Mouse (Mus musculus) myocyte (in vitro differentiated cells): ENCODE measurements around the gene Rgs6. TPM values are rescaled to one million over a fixed set of nuclear protein-coding genes. Genes with fewer than 3 reads are reported as not detected.

Source experiments
- H3K27me3 ChIP-seq: one replicate; pipeline ENCODE4 v1.6.1; 2011; ENCODE audit not compliant: control insufficient read depth, insufficient read depth, insufficient read length
- H3K36me3 ChIP-seq: one replicate; pipeline ENCODE4 v1.6.1; 2011; ENCODE audit not compliant: control insufficient read depth, insufficient read depth
- H3K4me2 ChIP-seq: one replicate; pipeline ENCODE4 v1.6.1; 2011; ENCODE audit warnings: low read depth, control low read depth
- H3K4me3 ChIP-seq: one replicate; pipeline ENCODE4 v1.5.1; 2011; ENCODE audit warnings: mild to moderate bottlenecking, control low read depth, moderate library complexity
- H3K79me2 ChIP-seq: one replicate; pipeline ENCODE4 v1.6.1; 2011; ENCODE audit not compliant: control insufficient read depth, insufficient read depth
- H3ac ChIP-seq: one replicate; pipeline ENCODE4 v1.6.1; 2011; ENCODE audit not compliant: control insufficient read depth, insufficient read length
- CEBPB ChIP-seq: IDR thresholded peaks from 2 replicates; pipeline ENCODE4 v1.6.1; 2011; ENCODE audit warnings: mild to moderate bottlenecking, moderate library complexity; ENCODE audit not compliant: poor library complexity, insufficient read depth, severe bottlenecking
- E2F4 ChIP-seq: IDR thresholded peaks from one replicate; pipeline ENCODE4 v1.6.1; 2011; ENCODE audit warnings: mild to moderate bottlenecking, control low read depth, moderate library complexity; ENCODE audit not compliant: insufficient read depth
- MAX ChIP-seq: IDR thresholded peaks from one replicate; pipeline ENCODE4 v1.6.1; 2011; ENCODE audit warnings: low read depth, mild to moderate bottlenecking, control low read depth
- MYOD1 ChIP-seq, 3 experiments: IDR thresholded peaks; one replicate each; pipeline ENCODE4 v1.6.1; 2011; ENCODE audit warnings: control low read depth in 2 of 3, low read depth in 2 of 3, mild to moderate bottlenecking in 2 of 3, moderate library complexity in 1 of 3; ENCODE audit not compliant: insufficient read length in 2 of 3, control insufficient read depth in 1 of 3
- MYOG ChIP-seq, 3 experiments: IDR thresholded peaks; one replicate each; pipeline ENCODE4 v1.6.1; 2011; ENCODE audit warnings: control low read depth in 2 of 3, low read depth in 2 of 3, mild to moderate bottlenecking in 2 of 3; ENCODE audit not compliant: insufficient read length in 2 of 3, control insufficient read depth in 1 of 3, insufficient read depth in 1 of 3
- POLR2A ChIP-seq: IDR thresholded peaks from one replicate; pipeline ENCODE4 v1.6.1; 2011; ENCODE audit warnings: low read depth, mild to moderate bottlenecking, control low read depth, moderate library complexity; ENCODE audit not compliant: insufficient read length
- POLR2AphosphoS2 ChIP-seq: IDR thresholded peaks from one replicate; pipeline ENCODE4 v1.6.1; 2011; ENCODE audit warnings: low read depth, control low read depth; ENCODE audit not compliant: insufficient read length
- REST ChIP-seq: IDR thresholded peaks from one replicate; pipeline ENCODE4 v1.6.1; 2011; ENCODE audit warnings: mild to moderate bottlenecking, control low read depth, moderate library complexity; ENCODE audit not compliant: insufficient read depth, insufficient read length
- SRF ChIP-seq: IDR thresholded peaks from one replicate; pipeline ENCODE4 v1.6.1; 2011; ENCODE audit warnings: low read depth; ENCODE audit not compliant: control insufficient read depth, insufficient read length
- TCF12 ChIP-seq: IDR thresholded peaks from one replicate; pipeline ENCODE4 v1.6.1; 2011; ENCODE audit warnings: mild to moderate bottlenecking, control low read depth; ENCODE audit not compliant: poor library complexity, insufficient read depth, severe bottlenecking
- TCF3 ChIP-seq: IDR thresholded peaks from one replicate; pipeline ENCODE4 v1.6.1; 2011; ENCODE audit warnings: low read depth, control low read depth; ENCODE audit not compliant: insufficient read length
- USF1 ChIP-seq: IDR thresholded peaks from one replicate; pipeline ENCODE4 v1.6.1; 2011; ENCODE audit warnings: low read depth, mild to moderate bottlenecking, control low read depth, moderate library complexity
- polyA plus RNA-seq: library from polyadenylated mRNA; unstranded; fragments of >200 nt; fragmentation: generic; extraction: Trizol; gene quantifications from one replicate; pipeline ENCODE4 v1.2.1, GENCODE M21; 2012; ENCODE audit warnings: missing spikeins

Gene Rgs6
- polyA plus RNA-seq, 1 experiment: not detected

- Histone ChIP-seq H3K36me3 (no peaks in the 10 kb centered on the region), H3ac (no peak overlapping the region), H3K4me3 (no peak overlapping the region), H3K27me3 (no peaks in the 10 kb centered on the region), H3K79me2 (no peaks in the 10 kb centered on the region), H3K4me2 (no peak overlapping the region)
- no peak for TF ChIP-seq SRF
- no peak for TF ChIP-seq POLR2AphosphoS2
- no peak for TF ChIP-seq MYOG (IDR thresholded peaks at IDR 0.05; ENCODE audit: control insufficient read depth in 1 of 3, insufficient read depth in 1 of 3, insufficient read length in 2 of 3, low read depth in 2 of 3)
- TF ChIP-seq E2F4: no peak
- TF ChIP-seq CEBPB: no peak
- TF ChIP-seq MYOD1 (IDR thresholded peaks at IDR 0.05; ENCODE audit: control insufficient read depth in 1 of 3, insufficient read length in 2 of 3, low read depth in 2 of 3): no peak
- no peak for TF ChIP-seq TCF12
- no peak for TF ChIP-seq REST
- TF ChIP-seq MAX: no peak
- no peak for TF ChIP-seq USF1
- no peak for TF ChIP-seq POLR2A
- no peak for TF ChIP-seq TCF3
Measured at GRCm38 (mm10) chr12:82710376-82710775, 122.3 kb downstream of the Rgs6 start.

DNA sequence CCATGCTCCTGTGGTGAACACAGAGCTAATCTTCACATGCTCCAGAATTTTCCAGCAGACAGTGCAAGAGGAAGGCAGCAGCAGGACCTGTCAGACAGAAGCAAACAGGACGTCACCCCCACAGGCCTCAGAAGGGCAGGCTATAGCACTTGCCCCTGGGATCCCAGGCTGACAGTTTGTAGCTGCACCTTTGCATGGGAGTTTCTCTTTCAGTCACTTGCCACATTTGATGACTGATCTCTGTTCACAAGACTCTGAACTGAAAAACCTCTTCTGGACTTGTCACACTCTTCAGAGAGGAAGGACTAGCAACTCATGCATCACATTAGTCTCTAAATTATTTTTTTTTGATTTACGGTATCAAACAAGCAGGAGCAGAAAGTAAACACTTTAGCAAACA, 126.2 kb downstream of the Rgs6 start:
- Histone ChIP-seq H3K36me3 (no peaks in the 10 kb centered on the region), H3K27me3 (no peaks in the 10 kb centered on the region), H3ac (no peak overlapping the region), H3K4me2 (no peak overlapping the region), H3K4me3 (no peak overlapping the region), H3K79me2 (no peaks in the 10 kb centered on the region)
- TF ChIP-seq TCF12 (no peak), MYOG (IDR thresholded peaks at IDR 0.05; ENCODE audit: control insufficient read depth in 1 of 3, insufficient read depth in 1 of 3, insufficient read length in 2 of 3, low read depth in 2 of 3) (no peak), E2F4 (no peak), CEBPB (no peak), TCF3 (no peak), MAX (no peak), USF1 (no peak), POLR2AphosphoS2 (no peak), POLR2A (no peak), MYOD1 (IDR thresholded peaks at IDR 0.05; ENCODE audit: control insufficient read depth in 1 of 3, insufficient read length in 2 of 3, low read depth in 2 of 3) (no peak), REST (no peak), SRF (no peak)

- Histone ChIP-seq H3ac (no peak overlapping the region), H3K36me3 (no peaks in the 10 kb centered on the region), H3K79me2 (no peaks in the 10 kb centered on the region), H3K27me3 (no peaks in the 10 kb centered on the region), H3K4me2 (no peak overlapping the region), H3K4me3 (no peak overlapping the region)
- no peak for TF ChIP-seq SRF
- no peak for TF ChIP-seq E2F4
- no peak for TF ChIP-seq POLR2A
Measured at GRCm38 (mm10) chr12:82723017-82723540, 135.0 kb downstream of the Rgs6 start.

- Histone ChIP-seq H3K36me3 (no peaks in the 10 kb centered on the region), H3K4me3 (no peak overlapping the region), H3K79me2 (no peaks in the 10 kb centered on the region), H3K4me2 (no peak overlapping the region), H3K27me3 (no peaks in the 10 kb centered on the region), H3ac (no peak overlapping the region)
- no peak for TF ChIP-seq SRF
Measured at GRCm38 (mm10) chr12:82726255-82726654, 138.2 kb downstream of the Rgs6 start.

GRCm38 (mm10) chr12:82731587-82731986, 143.5 kb downstream of the Rgs6 start:
- no peak overlapping the region for H3K4me3 ChIP-seq
- no peaks in the 10 kb centered on the region for H3K36me3 ChIP-seq
- no peak overlapping the region for H3K4me2 ChIP-seq
- no peaks in the 10 kb centered on the region for H3K27me3 ChIP-seq
- no peaks in the 10 kb centered on the region for H3K79me2 ChIP-seq
- TF ChIP-seq TCF12: no peak
- TF ChIP-seq USF1: no peak
- no peak for TF ChIP-seq TCF3
- no peak for TF ChIP-seq CEBPB
- no peak for TF ChIP-seq SRF
- no peak for TF ChIP-seq POLR2A
- TF ChIP-seq MAX: no peak
- H3ac ChIP-seq: no peak overlapping the region
